Mouse (Mus musculus): ENCODE results near the gene Rps16.

- no peak for TF ChIP-seq HCFC1 (IDR thresholded peaks at IDR 0.05; ENCODE audit: borderline replicate concordance, insufficient read depth, low read length)
- TF ChIP-seq MAFK (IDR thresholded peaks at IDR 0.05; ENCODE audit: insufficient read depth, low read depth, low read length) = no peak
- no peak for TF ChIP-seq ZNF384 (IDR thresholded peaks at IDR 0.05; ENCODE audit: low read depth, low read length)
These were observed 11.3 kb downstream of the Rps16 start for GRCm38 (mm10) chr7:28361647-28362341.
